Mouse (Mus musculus) pancreas, adult 10 weeks (tissue): ENCODE data around the gene Olfr1163. TPM values are rescaled to one million over a fixed set of nuclear protein-coding genes. Genes with fewer than 3 reads are reported as not detected.

ENCODE experiments used
- polyA plus RNA-seq: library from polyadenylated mRNA; stranded (reverse); fragments of 350-450 nt; fragmentation: Illumina TruSeq; extraction: RNeasy Lipid Tissue Mini Kit (QIAGEN cat#74804); gene quantifications from one replicate; pipeline ENCODE4 v1.2.3, GENCODE M21; 2015; ENCODE audit warnings: low read depth, low replicate concordance; ENCODE audit not compliant: insufficient read depth

The Olfr1163 gene
- not detected for polyA plus RNA-seq

DNA sequence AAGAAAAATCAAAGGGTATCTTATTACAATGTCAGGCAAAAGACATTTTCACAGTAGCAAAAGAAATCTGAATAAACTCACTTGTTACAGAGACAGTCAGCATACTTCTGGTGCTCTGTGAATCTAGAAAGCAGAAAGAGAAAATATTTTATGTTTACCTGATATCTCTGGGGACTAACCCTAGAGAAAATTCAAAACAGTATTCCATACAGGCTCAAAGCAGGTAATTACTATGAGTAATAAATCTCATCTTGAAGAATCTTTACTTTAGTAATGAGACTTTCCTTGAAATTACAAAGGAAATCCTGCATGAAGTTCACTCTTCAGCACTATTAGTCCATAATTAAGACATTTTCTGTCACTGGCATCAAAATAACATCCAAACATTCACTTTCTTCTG, at the start of gene Olfr1163:
Gene Olfr1163, minus strand, starts transcription at position 101 of the 400 bp plus-strand sequence.

DNA sequence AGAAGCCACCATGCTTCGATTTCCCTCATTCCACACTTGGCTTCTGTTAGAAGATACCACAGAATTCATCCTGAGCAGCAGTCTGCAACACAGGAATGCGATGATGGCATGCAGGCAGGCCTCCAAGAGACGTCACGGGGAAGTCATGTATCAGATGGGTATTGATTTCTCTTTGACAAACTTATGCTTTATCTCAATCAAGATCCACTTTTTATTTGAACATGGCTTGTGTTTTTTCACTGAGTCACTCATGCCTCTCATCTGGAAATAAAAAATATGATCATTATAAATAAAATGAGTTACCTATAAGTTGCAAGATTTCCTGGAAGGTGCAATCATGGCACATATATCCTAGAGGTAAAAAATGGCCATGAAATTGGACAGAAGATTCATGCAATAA, 22.2 kb upstream of the Olfr1163 start, which contains the start of gene Olfr1164:
Gene Olfr1164, minus strand, starts transcription at position 101 of the 400 bp plus-strand sequence.

DNA sequence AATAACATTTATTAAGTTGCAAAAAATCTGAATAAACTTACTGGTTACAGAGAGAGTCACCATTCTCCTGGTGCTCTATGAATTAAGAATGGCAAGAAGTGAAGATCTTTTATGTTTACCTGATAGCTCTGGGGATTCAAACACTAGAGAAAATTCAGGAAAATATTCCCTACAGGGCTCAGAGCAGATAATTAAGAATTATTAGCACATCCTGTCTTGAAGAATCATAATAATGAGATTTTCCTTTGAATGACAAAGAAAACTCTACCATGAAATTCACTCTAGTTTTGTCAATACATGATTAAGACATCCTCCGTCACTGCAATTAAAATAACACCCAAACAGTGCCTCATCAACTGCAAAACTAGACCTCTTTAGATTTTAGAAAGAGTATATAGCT, 20.6 kb downstream of the Olfr1163 start, which contains the start of gene Olfr1162:
Gene Olfr1162, minus strand, starts transcription at position 101 of the 400 bp plus-strand sequence.

DNA sequence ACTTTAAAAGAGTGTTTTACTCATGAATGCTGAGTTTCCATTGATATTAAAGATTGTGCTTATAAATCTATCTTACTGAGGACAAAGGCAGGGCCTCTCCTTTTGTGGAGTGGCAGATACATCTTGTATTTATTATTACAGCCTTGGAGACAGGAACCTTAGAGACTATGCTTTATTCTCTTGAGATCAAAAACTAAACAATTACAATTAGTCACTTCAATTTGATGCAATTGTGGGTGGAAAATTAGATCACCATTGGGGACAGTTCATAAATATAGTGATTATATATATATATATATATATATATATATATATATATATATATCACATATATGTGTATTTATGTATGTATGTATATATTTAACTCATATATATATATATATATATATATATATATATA, 34.0 kb downstream of the Olfr1163 start, which contains the start of gene Olfr73:
Gene Olfr73, minus strand, starts transcription at position 101 of the 400 bp plus-strand sequence.

DNA sequence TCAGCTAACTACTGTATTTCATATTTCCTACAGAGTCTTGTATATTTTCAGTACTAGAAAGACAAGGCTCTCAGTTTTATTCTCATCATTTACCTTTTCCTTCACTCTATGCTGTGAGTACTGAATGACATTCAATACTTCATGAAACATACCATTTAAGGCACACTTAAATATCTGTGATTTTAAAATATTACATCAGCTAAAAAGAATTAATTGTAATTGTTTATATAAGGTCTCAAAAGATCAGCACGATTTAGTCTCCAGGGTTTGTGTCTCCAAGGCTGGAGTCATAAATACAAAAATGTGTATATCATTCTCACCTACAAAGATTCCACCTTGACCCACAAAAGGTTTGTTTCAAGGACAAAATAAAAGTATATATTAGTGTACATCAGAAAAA, 49.2 kb downstream of the Olfr1163 start, which contains the start of gene Olfr1161:
Gene Olfr1161, plus strand, starts transcription at position 301 of the 400 bp plus-strand sequence.

Other genes starting within 250 kb of the Olfr1163 start
- gene Olfr1148, start 241.3 kb downstream of the Olfr1163 start, polyA plus RNA-seq: not detected
- not detected for gene Olfr1150-ps1, start 227.8 kb downstream of the Olfr1163 start, polyA plus RNA-seq
- not detected for gene Olfr1151, start 216.0 kb downstream of the Olfr1163 start, polyA plus RNA-seq
- gene Olfr1152, start 205.3 kb downstream of the Olfr1163 start, polyA plus RNA-seq: not detected
- gene Olfr1153, start 176.9 kb downstream of the Olfr1163 start, polyA plus RNA-seq: not detected
- gene Olfr1154, start 166.7 kb downstream of the Olfr1163 start, polyA plus RNA-seq: not detected
- gene Olfr1155, start 126.7 kb downstream of the Olfr1163 start, polyA plus RNA-seq: not detected
- gene Olfr1156, start 118.7 kb downstream of the Olfr1163 start, polyA plus RNA-seq: not detected
- gene Olfr1157, start 103.5 kb downstream of the Olfr1163 start, polyA plus RNA-seq: not detected
- gene Olfr74, start 97.2 kb downstream of the Olfr1163 start, polyA plus RNA-seq: not detected
- gene Olfr1158, start 81.7 kb downstream of the Olfr1163 start, polyA plus RNA-seq: not detected
- not detected for gene Olfr1160, start 63.6 kb downstream of the Olfr1163 start, polyA plus RNA-seq
- gene Olfr1161, start 49.1 kb downstream of the Olfr1163 start, polyA plus RNA-seq: not detected
- gene Olfr73, start 34.1 kb downstream of the Olfr1163 start, polyA plus RNA-seq: not detected
- not detected for gene Olfr1162, start 20.7 kb downstream of the Olfr1163 start, polyA plus RNA-seq
- not detected for gene Olfr1164, start 22.1 kb upstream of the Olfr1163 start, polyA plus RNA-seq
- gene Olfr1166, start 56.4 kb upstream of the Olfr1163 start, polyA plus RNA-seq: not detected
- not detected for gene Olfr1167, start 83.4 kb upstream of the Olfr1163 start, polyA plus RNA-seq
- not detected for gene Olfr1168, start 110.0 kb upstream of the Olfr1163 start, polyA plus RNA-seq
- gene Olfr1170, start 156.5 kb upstream of the Olfr1163 start, polyA plus RNA-seq: not detected
- not detected for gene Olfr1173, start 208.0 kb upstream of the Olfr1163 start, polyA plus RNA-seq
- not detected for gene Olfr1174-ps, start 243.3 kb upstream of the Olfr1163 start, polyA plus RNA-seq